ENCODE assay signal across 15 mouse cellular contexts in genomic region chr6:117851747-117852146, GRCm38 (mm10). TPM values are rescaled to one million over a fixed set of nuclear protein-coding genes. Genes with fewer than 3 reads are reported as not detected.
DNase-seq lines count a peak whose midpoint lies in the region; ATAC-seq and TF ChIP-seq lines count a peak whose summit lies in the region.
"Had no signal": no experiment of that assay in that cellular context is flagged by ENCODE, and none has a peak within 500 bp of the region (broad histone marks: within the 10 kb centered on the region; RNA-seq: fewer than 3 reads in every experiment).

No protein-coding gene starts in this region.

- no peak for TF ChIP-seq EP300 in CH12.LX (IDR thresholded peaks at IDR 0.05; ENCODE audit: low read length)

- no peaks in the 10 kb centered on the region for H3K79me2 ChIP-seq in CH12.LX (replicated peaks; ENCODE audit: control insufficient read depth, extremely low read depth, insufficient read depth, poor library complexity, severe bottlenecking)

- no peak for ATAC-seq in forebrain, embryonic 14.5 days

- in situ Hi-C loops in CH12.LX (cut with MboI; ENCODE audit: low pct_ligation_motif_present, low pct_unique_long_range_greater_than_20kb, low sequenced_read_pairs), result no loop called here

- peak; percentile 46 for TF ChIP-seq RAD21 in CH12.LX (IDR thresholded peaks at IDR 0.05; ENCODE audit: low read depth, low read length)

- TF ChIP-seq CTCF in left cerebral cortex, adult 2 months (IDR thresholded peaks at IDR 0.05), result peak; percentile 31
- peak in 1 of 2 experiments; percentile 71; a peak in 2 of 4 replicates for TF ChIP-seq CTCF in CH12.LX (conservative IDR thresholded peaks at IDR 0.05 in 1 of 2, IDR thresholded peaks at IDR 0.05 in 1 of 2; ENCODE audit: low read depth in 2 of 2, low read length in 2 of 2)

- TF ChIP-seq POLR2A in CH12.LX (IDR thresholded peaks at IDR 0.05; ENCODE audit: low read depth, low read length), result no peak

- H3K4me3 ChIP-seq in left cerebral cortex, adult 2 months, result no peak overlapping the region
- no peak overlapping the region for H3K4me3 ChIP-seq in CH12.LX (replicated peaks in 1 of 3; ENCODE audit: low read depth in 2 of 3, low read length in 2 of 3, poor library complexity in 1 of 3)
- no peak overlapping the region for H3K4me3 ChIP-seq in forebrain, embryonic 14.5 days (ENCODE audit: low read depth, low read length)
- H3K4me3 ChIP-seq: heart, embryonic 12.5 days; hindbrain, embryonic 12.5 days; liver, embryonic 15.5 days; midbrain, embryonic 12.5 days; neural tube, embryonic 13.5 days had no signal

- dilution Hi-C loops in CH12.LX (cut with MboI; ENCODE audit: extremely low pct_ligation_motif_present, extremely low pct_unique_long_range_greater_than_20kb, low sequenced_read_pairs), result no loop called here

- H3K36me3 ChIP-seq in CH12.LX (replicated peaks in 1 of 2; ENCODE audit: control insufficient read depth in 1 of 2, insufficient read depth in 1 of 2, low read length in 1 of 2), result peaks cover 0 to 5% of the 10 kb centered on the region in 2 experiments
- peaks cover 26% of the 10 kb centered on the region for H3K36me3 ChIP-seq in forebrain, embryonic 14.5 days (ENCODE audit: control insufficient read depth, insufficient read depth, low read length)

- H3K4me2 ChIP-seq in CH12.LX (ENCODE audit: insufficient read depth, low read depth, poor library complexity, severe bottlenecking), result no peak overlapping the region
- H3K4me2 ChIP-seq in forebrain, embryonic 14.5 days (ENCODE audit: low read length), result no peak overlapping the region
- H3K4me2 ChIP-seq: heart, embryonic 12.5 days; hindbrain, embryonic 12.5 days; liver, embryonic 15.5 days; midbrain, embryonic 12.5 days; neural tube, embryonic 13.5 days had no signal

- H3K9me3 ChIP-seq in CH12.LX (replicated peaks; ENCODE audit: low read length), result no peaks in the 10 kb centered on the region
- H3K9me3 ChIP-seq in forebrain, embryonic 14.5 days (replicated peaks; ENCODE audit: control insufficient read depth, low read length), result no peaks in the 10 kb centered on the region
- H3K9me3 ChIP-seq: heart, embryonic 12.5 days; hindbrain, embryonic 12.5 days; liver, embryonic 15.5 days; midbrain, embryonic 12.5 days; neural tube, embryonic 13.5 days had no signal

- DNase-seq in left cerebral cortex, adult 2 months (ENCODE audit: extremely low spot score in 1 of 2, low spot score in 2 of 2), result no peak
- no peak for DNase-seq in left cerebral cortex, postnatal 14 days (ENCODE audit: low spot score in 2 of 2)
- peak; percentile 52 for DNase-seq in A20 (ENCODE audit: low read depth, low spot score)
- peak; percentile 34 for DNase-seq in CH12.LX (ENCODE audit: extremely low read depth)
- DNase-seq in induced T-regulatory cell, adult 2 months (ENCODE audit: low read depth), result peak; percentile 60
- DNase-seq in left cerebral cortex, postnatal 25 days (ENCODE audit: low spot score in 2 of 2), result no peak
- DNase-seq in forebrain, embryonic 14.5 days (ENCODE audit: low spot score), result no peak
- DNase-seq in testis, postnatal 10 days (ENCODE audit: low spot score), result no peak
- DNase-seq: adrenal gland, postnatal 14 days; kidney, postnatal 25 days had no signal

- H3K4me1 ChIP-seq in CH12.LX (ENCODE audit: control insufficient read depth in 1 of 2, insufficient read depth in 2 of 2), result peaks cover 0 to 13% of the 10 kb centered on the region in 2 experiments; a peak in 2 of 4 replicates
- no peaks in the 10 kb centered on the region for H3K4me1 ChIP-seq in forebrain, embryonic 14.5 days (ENCODE audit: control insufficient read depth, insufficient read depth, low read length)
- H3K4me1 ChIP-seq: heart, embryonic 12.5 days; hindbrain, embryonic 12.5 days; liver, embryonic 15.5 days; midbrain, embryonic 12.5 days; neural tube, embryonic 13.5 days had no signal

- intact Hi-C loops in left cerebral cortex, adult 2 months (cut with DNase I), result no loop called here
- intact Hi-C loops in left cerebral cortex, postnatal 14 days (cut with DNase I), result no loop called here
- intact Hi-C loops in left cerebral cortex, postnatal 25 days (cut with DNase I), result no loop called here

- 59% methylated on average over 2 of the region's 2 CpGs for WGBS in forebrain, embryonic 14.5 days

- no peaks in the 10 kb centered on the region for H3K27me3 ChIP-seq in CH12.LX (replicated peaks)
- no peaks in the 10 kb centered on the region for H3K27me3 ChIP-seq in forebrain, embryonic 14.5 days (replicated peaks; ENCODE audit: control insufficient read depth, insufficient read depth, low read length)
- H3K27me3 ChIP-seq: heart, embryonic 12.5 days; hindbrain, embryonic 12.5 days; liver, embryonic 15.5 days; midbrain, embryonic 12.5 days; neural tube, embryonic 13.5 days had no signal

- no peak overlapping the region for H3K27ac ChIP-seq in left cerebral cortex, adult 2 months
- H3K27ac ChIP-seq in CH12.LX (ENCODE audit: insufficient read depth, low read depth), result no peak overlapping the region
- no peak overlapping the region for H3K27ac ChIP-seq in forebrain, embryonic 14.5 days (ENCODE audit: low read depth, low read length)
- H3K27ac ChIP-seq: hindbrain, embryonic 12.5 days; liver, embryonic 15.5 days; midbrain, embryonic 12.5 days; neural tube, embryonic 13.5 days had no signal

- H3K9ac ChIP-seq in CH12.LX (ENCODE audit: insufficient read depth, low read depth), result no peak overlapping the region
- no peak overlapping the region for H3K9ac ChIP-seq in forebrain, embryonic 14.5 days (ENCODE audit: low read length)
- H3K9ac ChIP-seq: heart, embryonic 12.5 days; hindbrain, embryonic 12.5 days; liver, embryonic 15.5 days; midbrain, embryonic 12.5 days; neural tube, embryonic 13.5 days had no signal

TF ChIP-seq in CH12.LX, 34 proteins besides CTCF, POLR2A, EP300 and RAD21:
- TF ChIP-seq POLR2AphosphoS2 (IDR thresholded peaks at IDR 0.05; ENCODE audit: low read depth, low read length), result no peak
- TF ChIP-seq SMC3 (IDR thresholded peaks at IDR 0.05; ENCODE audit: low read depth, low read length), result peak; percentile 36
- TF ChIP-seq MYC (IDR thresholded peaks at IDR 0.05; ENCODE audit: low read depth, low read length), result peak; percentile 67; the same call in 1 of the 2 replicates

RNA-seq across cellular contexts. Expression of gene Zfp239, which starts 10.2 kb away (rescaled TPM):
- total RNA-seq in left cerebral cortex, adult 2 months (2021), result 10 to 100 TPM; 44.7 to 49.2 TPM
- 10 to 100 TPM; 40.2 to 46.0 TPM for total RNA-seq in left cerebral cortex, postnatal 14 days (2021)
- total RNA-seq in CH12.LX (2012; rRNA removed) (13.1 and 16.2 TPM in 2 replicates), CH12.LX (2014; rRNA removed) (19.6 and 20.4 TPM in 2 replicates)
- polyA plus RNA-seq in CH12.LX (2012; ENCODE audit: insufficient read length, low read depth), result 15.1 and 16.6 TPM in 2 replicates
- 10 to 100 TPM; 43.0 to 45.6 TPM for total RNA-seq in left cerebral cortex, postnatal 25 days (2021)
- polyA plus RNA-seq in forebrain, embryonic 14.5 days (2014; fragmentation: Nextera tagmentation; extraction: Ambion mirVana), result 14.9 and 15.3 TPM in 2 replicates

RNA-seq across cellular contexts. Expression of gene Zfp637, which starts 10.8 kb away (rescaled TPM):
- 10 to 100 TPM; 53.6 to 60.3 TPM for total RNA-seq in left cerebral cortex, adult 2 months (2021)
- 10 to 100 TPM; 58.4 to 58.9 TPM for total RNA-seq in left cerebral cortex, postnatal 14 days (2021)
- total RNA-seq in CH12.LX (2012; rRNA removed), result 19.7 and 21.7 TPM in 2 replicates
- 18.7 and 21.3 TPM in 2 replicates for total RNA-seq in CH12.LX (2014; rRNA removed)
- polyA plus RNA-seq in CH12.LX (2012; ENCODE audit: insufficient read length, low read depth), result 11.9 and 12.5 TPM in 2 replicates
- 10 to 100 TPM; 55.9 to 57.1 TPM for total RNA-seq in left cerebral cortex, postnatal 25 days (2021)
- polyA plus RNA-seq in forebrain, embryonic 14.5 days (2014; fragmentation: Nextera tagmentation; extraction: Ambion mirVana), result 244 and 252 TPM in 2 replicates

RNA-seq across cellular contexts. Expression of gene Hnrnpf, which starts 48.4 kb away (rescaled TPM):
- total RNA-seq in left cerebral cortex, adult 2 months (2021), result 100 to 1,000 TPM; 111 to 116 TPM
- total RNA-seq in left cerebral cortex, postnatal 14 days (2021), result 100 to 1,000 TPM; 123 to 145 TPM
- total RNA-seq in CH12.LX (2012; rRNA removed) (598 and 821 TPM in 2 replicates), CH12.LX (2014; rRNA removed) (1,196 and 1,374 TPM in 2 replicates)
- polyA plus RNA-seq in CH12.LX (2012; ENCODE audit: insufficient read length, low read depth), result 790 and 847 TPM in 2 replicates
- total RNA-seq in left cerebral cortex, postnatal 25 days (2021), result 100 to 1,000 TPM; 121 to 132 TPM
- 410 and 433 TPM in 2 replicates for polyA plus RNA-seq in forebrain, embryonic 14.5 days (2014; fragmentation: Nextera tagmentation; extraction: Ambion mirVana)

Comparison
In these comparisons a context has a peak if more than half of its experiments do, and no peak if none do; other contexts are left out.
1. DNase-seq: peak in A20 (single experiment), CH12.LX (single experiment) and induced T-regulatory cell, adult 2 months (single experiment); none in left cerebral cortex, adult 2 months (0 of 2), left cerebral cortex, postnatal 14 days (0 of 2), left cerebral cortex, postnatal 25 days (0 of 2), forebrain, embryonic 14.5 days (single experiment) and testis, postnatal 10 days (single experiment).
2. RNA of gene Hnrnpf, which starts 48.4 kb away (total RNA-seq): 598 to 1,374 TPM in CH12.LX; 123 to 145 TPM in left cerebral cortex, postnatal 14 days, 121 to 132 TPM in left cerebral cortex, postnatal 25 days and 111 to 116 TPM in left cerebral cortex, adult 2 months; every median in the first group is over 4 times any median in the second.